Mouse (Mus musculus) layer of hippocampus, postnatal 14 days (tissue): ENCODE results near the gene Hnf4a. TPM values are rescaled to one million over a fixed set of nuclear protein-coding genes. Genes with fewer than 3 reads are reported as not detected.
A peak's percentile ranks its signal among the peaks of the same experiment; 100 is the strongest.
"Not testable (repeated sequence)": the region's sequence is repeated elsewhere in the genome, so short reads cannot be mapped to it uniquely, and the experiment has no call there.

ENCODE experiments used
- DNase-seq, 2 experiments: peaks; one replicate each; pipeline ENCODE4 v3.0.0; 2021 to 2022; ENCODE audit warnings: low spot score in 2 of 2, mixed read lengths in 1 of 2
- long read RNA-seq, 2 experiments: library from polyadenylated mRNA; stranded (forward); transcript quantifications; one replicate each; pipeline ENCODE4 v2.0.0; 2021
- total RNA-seq, 2 experiments: library from RNA; stranded (reverse); gene quantifications; 2 replicates each; pipeline ENCODE4 v1.2.3; 2021

Gene Hnf4a
- total RNA-seq, result not detected
- long read RNA-seq, experiment 1, result 0 reads
- long read RNA-seq, experiment 2, result 0 reads

DNA sequence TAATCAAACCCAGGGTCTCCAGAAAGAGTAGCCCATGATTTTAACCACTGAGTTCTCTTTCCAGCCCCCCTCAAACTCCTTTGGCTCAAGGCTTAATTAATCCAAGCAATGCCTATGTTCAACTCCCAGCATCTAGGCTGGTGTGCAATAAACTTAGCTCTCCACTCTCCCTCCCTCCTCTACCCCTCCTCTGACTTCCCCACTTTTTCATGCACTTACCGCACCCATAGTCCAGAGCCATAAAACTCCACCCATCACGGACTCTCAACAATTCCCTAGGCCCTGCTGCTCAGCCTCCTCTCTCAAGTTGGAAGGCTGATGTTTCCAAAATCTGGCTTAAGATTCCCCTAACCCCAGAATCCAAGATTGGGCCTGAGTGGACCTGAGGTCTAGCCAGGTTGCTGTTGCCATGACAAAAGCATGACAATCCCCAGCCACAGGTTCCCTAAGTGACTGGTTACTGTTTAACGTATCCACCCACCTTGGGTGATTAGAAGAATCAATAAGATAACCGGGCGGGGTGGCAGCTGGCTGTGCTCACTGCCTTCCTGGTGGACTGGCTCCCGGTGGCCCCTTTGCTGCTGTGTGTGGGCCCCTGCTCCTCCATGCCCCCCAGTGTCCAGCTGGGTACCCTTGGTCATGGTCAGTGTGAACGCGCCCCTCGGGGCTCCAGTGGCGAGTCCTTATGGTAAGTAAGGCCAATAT is at the start of gene Hnf4a:
Hnf4a (plus strand) TSS at position 509 of the 705 bp plus-strand sequence.
- no peak for DNase-seq

- DNase-seq, result no peak
These were observed 47.9 kb upstream of the Hnf4a start for GRCm38 (mm10) chr2:163458539-163459265.

- DNase-seq, result no peak
These were observed 47.2 kb upstream of the Hnf4a start for GRCm38 (mm10) chr2:163459380-163459779.

DNA sequence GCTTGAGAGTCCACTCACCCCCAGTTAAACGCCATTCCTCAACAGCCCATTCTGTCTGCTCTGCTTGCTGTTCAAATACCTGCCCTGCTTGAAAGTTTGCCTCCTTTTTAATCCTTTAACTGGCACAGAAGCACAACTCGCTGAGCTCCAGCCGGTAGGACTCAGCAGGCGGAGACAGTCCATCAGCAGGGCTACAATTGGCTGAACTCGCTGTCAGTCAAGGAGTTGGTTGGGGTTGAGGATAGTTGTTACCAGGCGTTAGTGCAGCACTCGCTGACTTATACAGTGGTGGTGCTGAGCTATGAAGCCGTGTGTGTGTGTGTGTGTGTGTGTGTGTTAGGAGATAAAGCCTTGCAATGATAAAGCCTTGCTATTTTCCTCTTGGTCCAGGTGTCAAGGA is 46.0 kb upstream of the Hnf4a start:
- DNase-seq, result no peak

GRCm38 (mm10) chr2:163461307-163461706 is 45.3 kb upstream of the Hnf4a start:
- not testable (repeated sequence) for DNase-seq

DNA sequence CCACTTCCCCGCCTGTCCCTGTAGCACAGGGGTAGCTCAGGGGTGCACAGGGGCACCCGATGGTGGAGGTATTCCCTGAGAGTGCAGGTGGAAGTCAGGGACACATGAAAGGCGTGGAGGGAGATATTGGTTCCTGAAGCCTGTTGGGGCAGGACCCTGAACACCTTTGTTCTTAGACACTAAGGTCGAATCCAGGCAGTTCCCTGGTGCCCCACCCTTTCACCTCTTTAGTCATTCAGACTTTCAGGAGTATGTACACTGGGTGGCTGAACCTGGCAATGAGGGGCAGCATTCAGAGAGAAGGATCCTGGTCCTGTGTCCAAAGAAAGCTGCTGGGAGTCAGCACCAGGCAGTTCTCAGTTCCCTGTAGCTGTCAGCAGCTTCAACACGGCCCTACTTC is 44.2 kb upstream of the Hnf4a start:
- DNase-seq, result no peak

DNA sequence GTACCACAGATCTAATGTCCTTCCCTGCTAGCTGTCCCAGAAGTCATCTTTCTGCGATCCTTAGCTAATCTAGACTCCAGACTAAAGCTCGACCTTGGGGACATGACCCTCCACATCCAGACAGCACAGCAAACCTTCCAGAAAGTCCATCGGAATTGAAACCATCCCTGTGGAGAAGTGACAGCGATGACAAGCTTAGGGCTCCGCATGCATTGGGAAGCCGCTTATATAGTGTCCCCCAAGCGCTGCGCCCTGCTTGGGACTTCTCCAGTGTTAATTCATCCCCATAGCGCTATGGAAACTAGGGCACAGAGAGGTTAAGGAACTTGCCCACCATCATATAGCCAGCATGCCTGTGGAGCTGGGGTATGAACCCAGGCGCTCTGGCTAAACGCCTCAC is 43.8 kb upstream of the Hnf4a start:
- DNase-seq, result no peak

DNA sequence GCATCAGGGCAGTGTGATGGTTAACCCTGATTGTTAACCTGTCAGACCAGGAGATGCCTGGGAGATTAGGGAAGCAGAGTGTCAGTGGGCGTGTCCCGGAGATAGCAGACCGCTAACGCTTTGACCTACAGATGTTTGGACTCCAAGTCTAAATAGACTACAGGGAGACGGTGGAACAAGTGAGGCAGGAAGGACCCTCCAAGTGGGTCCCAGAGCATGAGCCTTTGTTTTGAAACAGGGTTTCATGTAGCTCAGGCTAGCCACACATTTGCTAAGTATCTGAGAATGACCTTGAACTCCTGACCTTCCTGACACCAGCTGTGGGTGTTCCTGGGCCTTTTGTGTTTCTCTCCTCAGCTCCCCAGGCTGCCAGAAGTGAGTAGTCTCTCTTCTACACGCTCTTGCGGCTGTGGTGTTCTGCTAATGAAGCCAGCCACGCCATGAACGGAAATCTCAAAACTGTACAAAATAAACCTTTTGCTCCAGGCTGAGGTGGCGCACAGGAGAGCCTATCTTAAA is 43.3 kb upstream of the Hnf4a start:
- DNase-seq, result no peak

- no peak for DNase-seq
These were observed 42.6 kb upstream of the Hnf4a start for GRCm38 (mm10) chr2:163463998-163464397.

- DNase-seq, result no peak
These were observed 42.0 kb upstream of the Hnf4a start for GRCm38 (mm10) chr2:163464562-163464961.

GRCm38 (mm10) chr2:163466771-163467170 is 39.8 kb upstream of the Hnf4a start:
- DNase-seq, result no peak

- DNase-seq, result no peak
These were observed 39.0 kb upstream of the Hnf4a start for GRCm38 (mm10) chr2:163467585-163467984.

GRCm38 (mm10) chr2:163468866-163469265 is 37.7 kb upstream of the Hnf4a start:
- DNase-seq, result no peak

GRCm38 (mm10) chr2:163469711-163470110 is 36.9 kb upstream of the Hnf4a start:
- no peak for DNase-seq

DNA sequence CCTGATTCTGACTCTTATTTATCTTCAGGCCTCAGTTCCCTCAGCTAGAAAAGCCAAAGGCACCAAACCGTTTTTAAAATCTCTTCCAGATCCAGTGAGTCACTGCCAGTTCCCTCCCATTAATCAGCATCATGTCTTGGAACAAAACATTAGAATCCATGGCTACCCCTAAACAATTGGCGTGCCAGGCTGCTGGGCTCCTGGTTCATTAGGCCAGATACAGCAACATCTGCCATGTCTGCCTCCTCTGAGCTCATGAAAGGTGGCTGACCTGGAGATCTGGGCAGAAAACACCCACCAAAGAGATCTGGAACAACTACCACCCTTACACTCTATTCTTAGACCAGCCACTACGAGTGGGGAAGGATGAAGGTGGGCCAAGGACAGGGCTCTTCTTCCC is 35.5 kb upstream of the Hnf4a start:
- no peak for DNase-seq

- DNase-seq, result no peak
These were observed 34.7 kb upstream of the Hnf4a start for GRCm38 (mm10) chr2:163471710-163472465.

GRCm38 (mm10) chr2:163472466-163472851 is 34.1 kb upstream of the Hnf4a start, which contains the start of gene Fitm2:
Gene Fitm2, minus strand, starts transcription at chr2:163472629.
- peak; percentile 96 to 98 for DNase-seq

DNA sequence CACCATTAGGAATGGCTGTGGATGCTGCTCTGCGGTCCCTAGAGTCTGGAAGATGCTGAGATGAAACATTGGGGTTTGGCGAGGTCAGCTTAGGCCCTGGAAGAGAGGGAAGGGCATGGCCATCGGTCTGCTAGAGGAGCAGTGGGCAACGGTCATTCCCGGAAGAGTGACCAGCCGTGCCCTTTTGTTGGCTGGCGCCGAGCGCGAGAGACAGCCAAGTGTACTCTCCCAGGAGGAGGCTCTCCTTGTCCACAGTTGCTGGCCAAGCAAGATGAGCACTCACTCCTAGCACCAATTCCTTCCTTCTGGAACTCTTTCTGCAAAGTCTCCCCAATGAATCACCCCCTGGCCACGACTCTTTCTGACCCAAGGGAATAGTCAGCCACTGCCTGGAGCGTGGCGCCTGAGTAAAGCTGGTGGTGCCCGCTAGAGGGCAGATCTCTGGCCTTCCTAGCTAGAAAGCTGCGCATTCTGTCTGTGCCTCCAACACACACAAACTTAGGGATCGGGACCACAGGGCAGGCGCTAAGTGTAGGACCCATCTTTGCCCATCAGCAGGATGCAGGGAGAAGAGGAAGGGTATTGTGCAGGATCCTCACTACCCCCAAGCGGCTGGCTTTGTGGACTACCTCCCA is 26.3 kb upstream of the Hnf4a start:
- no peak for DNase-seq

GRCm38 (mm10) chr2:163481539-163482029 is 25.0 kb upstream of the Hnf4a start:
- no peak for DNase-seq

GRCm38 (mm10) chr2:163487360-163487759 is 19.2 kb upstream of the Hnf4a start:
- no peak for DNase-seq

GRCm38 (mm10) chr2:163489725-163490291 is 16.8 kb upstream of the Hnf4a start:
- no peak for DNase-seq
